Mouse (Mus musculus): ENCODE measurements around the gene Golga2.

- TF ChIP-seq POLR2A (IDR thresholded peaks at IDR 0.05; ENCODE audit: low read depth, low read length) (no peak), CTCF (IDR thresholded peaks at IDR 0.05; ENCODE audit: borderline replicate concordance, insufficient read depth, low read length) (no peak)
Measured at GRCm38 (mm10) chr2:32282289-32282688, 4.9 kb upstream of the Golga2 start.
